Mouse (Mus musculus) 3T3-L1 (cell line): ENCODE data around the gene Mpc1.

Experiments used
- DNase-seq: peaks from one replicate; pipeline ENCODE4 v3.0.0-alpha.2; 2015; ENCODE audit warnings: low read depth, low spot score

Mpc1 gene

DNA sequence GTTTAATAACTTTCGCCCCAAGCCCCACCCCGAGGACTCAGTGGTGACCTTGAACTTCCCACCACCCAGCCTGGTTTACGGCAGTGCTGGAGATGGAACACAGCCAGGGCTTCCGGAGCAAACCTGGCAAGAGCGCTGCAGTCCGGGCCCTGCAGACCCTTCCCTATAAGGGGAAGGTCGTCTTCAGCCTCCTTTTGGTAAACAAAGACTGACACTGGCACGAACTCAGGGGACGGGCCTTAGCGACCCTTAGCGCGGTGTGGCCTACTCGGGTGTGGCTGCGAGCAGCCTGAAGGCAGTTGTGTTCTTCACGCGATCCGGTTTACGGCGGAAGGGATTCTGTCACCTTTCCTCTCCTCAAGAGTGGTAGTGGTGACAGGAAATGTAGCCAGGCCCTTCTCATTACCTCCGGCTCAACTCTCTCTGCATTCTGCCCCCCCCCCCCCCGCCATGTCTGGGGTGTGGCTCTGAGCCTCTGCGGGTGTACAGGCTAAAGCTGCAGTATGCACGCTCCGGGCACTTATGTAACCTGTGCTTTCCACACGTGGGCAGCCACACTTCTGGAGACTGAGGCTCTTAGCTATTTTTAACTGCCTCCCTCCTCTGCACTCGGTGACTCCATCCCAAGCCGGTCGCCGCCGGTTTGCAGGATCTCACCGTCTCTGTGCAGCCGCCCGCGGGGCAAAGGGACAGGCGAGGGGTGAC is at the start of gene Mpc1:
Gene Mpc1 (plus strand): TSS at position 84 of the 705 bp plus-strand sequence.
- DNase-seq = peak; percentile 76

DNA sequence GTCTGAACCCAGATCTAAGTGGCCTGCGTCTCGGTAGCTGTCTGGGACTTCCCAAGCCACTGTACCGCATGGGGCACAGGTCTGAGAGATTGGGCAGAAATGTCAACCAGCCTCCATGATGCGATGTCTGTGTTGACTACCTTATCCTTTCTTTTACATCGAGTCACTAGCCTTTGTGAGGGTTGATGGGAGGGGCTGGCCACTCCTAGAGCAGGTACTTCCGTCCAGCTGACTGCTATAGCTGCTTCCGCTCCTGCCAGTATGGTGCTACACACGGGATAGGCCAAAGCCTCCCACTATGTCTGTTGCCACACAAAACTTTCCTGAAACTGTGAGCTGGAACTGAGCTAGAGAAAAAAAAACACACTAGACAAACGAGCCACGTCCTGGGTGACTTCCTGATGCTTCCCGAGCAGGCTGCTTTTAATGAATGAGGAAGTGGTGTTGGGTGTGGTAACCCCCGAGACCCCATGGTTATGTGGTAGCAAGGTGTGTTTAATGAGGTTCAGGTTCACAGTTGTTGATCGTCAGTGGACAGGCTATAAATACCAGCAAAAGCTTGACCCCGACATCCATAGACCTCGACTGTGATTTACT is 49.0 kb upstream of the Mpc1 start:
- DNase-seq = no peak

DNA sequence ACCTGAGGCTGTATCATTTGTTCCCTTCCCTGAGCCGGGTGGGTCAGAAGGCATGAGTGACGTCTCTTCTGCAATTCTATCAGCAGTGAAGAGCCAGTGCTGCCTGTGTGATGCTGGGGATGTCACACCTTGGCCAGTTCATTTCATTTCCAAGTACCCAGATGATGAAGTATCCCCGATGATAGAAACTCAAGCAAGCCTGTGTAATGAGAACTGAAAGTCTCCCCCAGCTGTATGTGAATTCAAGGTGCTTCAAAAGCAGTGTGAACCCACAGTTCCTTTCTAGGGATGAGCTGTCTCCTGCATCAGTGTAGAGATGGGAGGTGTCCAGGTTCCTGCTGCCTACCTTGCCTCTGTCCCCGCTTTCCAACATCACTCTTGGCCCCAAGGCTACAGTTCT is 48.2 kb upstream of the Mpc1 start:
- no peak for DNase-seq

DNA sequence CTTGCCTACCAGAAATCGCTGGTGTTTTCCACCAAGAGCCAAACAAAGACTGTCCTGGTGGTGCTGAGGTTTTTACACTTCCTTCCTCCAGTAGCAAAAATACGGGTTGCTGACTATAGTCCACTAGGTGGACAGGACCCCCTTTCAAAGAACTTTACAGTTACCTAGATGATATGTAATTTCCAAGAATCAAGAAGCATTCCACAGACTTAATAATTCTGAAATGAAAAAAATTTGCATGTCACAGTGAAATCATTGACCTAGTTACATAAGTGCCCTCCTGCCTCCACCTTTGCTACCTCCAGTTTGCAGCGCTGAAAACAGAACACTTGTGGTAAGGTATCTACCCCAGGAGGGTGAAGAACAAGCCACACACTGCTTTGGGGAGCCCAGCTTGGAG is 47.0 kb upstream of the Mpc1 start, which contains the start of gene Ccr6:
Gene Ccr6 (plus strand): TSS at position 301 of the 400 bp plus-strand sequence.
- DNase-seq = no peak

DNA sequence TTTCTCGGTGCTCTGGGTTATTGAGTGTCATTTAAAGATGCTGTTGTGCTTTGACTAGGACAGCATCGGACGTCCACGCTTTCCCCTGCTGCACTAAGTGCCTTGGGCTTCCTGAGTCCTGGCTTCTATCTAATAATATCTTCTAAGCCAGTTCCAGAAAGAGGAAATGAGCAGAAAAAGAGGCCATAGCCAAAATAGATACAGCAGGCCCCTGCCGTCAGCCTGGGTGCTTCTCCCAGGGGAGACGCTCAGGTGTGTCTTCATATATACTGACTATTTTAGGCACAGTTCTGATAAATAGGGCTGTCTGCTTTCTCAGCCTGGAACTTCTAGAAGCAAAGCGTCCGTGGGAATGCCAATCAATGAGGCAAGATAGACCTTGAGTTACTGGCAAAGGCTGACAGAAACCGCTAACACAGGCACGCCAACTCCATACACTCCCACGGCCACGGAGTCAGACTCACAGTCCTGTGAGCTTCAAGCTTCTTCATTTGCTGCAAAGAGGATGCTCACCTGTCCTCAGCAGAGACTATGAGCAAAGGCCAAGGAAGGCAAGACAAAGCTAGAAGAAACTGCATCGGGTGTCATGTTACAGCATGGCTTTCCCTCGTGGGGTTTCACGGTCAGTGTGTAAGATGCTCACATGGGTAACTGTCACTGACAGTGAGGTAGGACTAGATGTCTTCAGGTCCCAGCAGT is 44.5 kb upstream of the Mpc1 start:
- DNase-seq = no peak

DNA sequence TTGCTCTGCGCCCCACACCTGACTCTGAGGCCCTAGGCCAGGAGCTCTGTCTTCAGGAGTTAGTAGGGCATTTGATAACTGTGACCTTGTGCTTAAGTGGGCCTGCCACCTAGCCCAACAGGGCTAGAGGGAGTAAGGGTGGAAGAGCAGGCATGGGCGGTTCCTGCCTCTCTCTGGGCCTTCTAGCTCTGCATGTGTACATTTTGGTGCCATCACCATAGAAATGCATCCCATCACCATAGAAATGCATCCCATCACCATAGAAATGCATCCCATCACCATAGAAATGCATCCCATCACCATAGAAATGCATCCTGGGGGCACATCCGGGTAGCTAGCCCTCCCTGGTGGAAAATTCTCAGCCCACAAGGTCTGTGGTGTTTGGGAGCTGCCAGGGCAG is 43.1 kb upstream of the Mpc1 start:
- no peak for DNase-seq

DNA sequence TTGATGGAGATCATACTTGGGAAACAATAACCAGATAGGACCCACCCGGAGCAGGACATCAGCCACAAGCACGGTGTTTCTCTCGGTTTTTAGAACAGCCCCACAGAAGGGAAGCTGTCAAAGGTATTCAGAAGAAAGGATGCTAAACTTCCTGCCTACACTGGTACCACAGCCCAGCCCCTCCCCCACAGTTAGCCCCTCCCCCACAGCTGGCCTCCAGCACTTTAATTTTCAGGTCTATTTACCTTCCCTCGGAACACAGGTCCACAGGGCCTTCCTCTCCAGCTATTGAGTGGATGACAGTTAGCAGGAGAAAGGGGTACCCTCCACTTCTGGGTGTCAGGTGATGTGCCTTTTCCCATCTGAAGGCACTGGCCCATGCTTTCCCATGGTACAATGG is 42.2 kb upstream of the Mpc1 start:
- no peak for DNase-seq

DNA sequence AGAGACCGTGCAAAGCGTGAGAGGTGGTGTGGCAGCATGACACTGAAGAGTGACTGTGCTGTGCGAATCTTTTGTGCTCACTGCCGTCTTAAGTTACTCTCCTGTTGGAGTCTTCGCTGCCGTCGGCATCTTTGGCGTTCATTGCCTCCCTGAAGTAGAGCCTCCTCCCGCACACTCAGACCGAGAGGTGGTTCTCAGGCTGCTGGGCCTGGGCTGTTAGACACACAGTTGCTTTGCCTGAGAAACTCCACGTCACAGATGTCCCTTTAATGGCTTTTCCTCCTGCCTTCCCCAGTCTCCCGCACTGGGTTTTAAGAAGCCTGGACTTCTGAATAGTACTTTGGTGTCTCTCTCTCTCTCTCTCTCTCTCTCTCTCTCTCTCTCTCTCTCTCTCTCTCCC is 41.1 kb upstream of the Mpc1 start:
- no peak for DNase-seq

DNA sequence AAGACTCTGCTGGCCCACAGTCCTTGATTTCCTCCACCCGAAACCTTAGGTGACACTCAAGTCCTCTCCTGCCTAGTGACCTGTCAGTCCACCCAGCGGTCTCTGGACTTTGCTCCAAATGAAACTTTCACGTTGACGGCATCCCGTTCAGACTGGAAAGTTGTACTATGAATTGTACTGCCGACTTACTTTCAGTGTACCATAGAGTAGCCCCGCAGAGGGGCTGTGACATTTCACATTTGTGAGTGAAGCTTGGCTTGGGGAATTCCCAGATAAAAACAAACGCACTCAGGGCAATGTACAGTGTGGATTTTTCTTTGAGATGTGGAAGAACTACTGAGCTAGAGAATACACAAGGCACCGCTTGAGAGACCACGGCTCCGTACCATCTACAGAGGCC is 40.5 kb upstream of the Mpc1 start:
- DNase-seq = no peak

DNA sequence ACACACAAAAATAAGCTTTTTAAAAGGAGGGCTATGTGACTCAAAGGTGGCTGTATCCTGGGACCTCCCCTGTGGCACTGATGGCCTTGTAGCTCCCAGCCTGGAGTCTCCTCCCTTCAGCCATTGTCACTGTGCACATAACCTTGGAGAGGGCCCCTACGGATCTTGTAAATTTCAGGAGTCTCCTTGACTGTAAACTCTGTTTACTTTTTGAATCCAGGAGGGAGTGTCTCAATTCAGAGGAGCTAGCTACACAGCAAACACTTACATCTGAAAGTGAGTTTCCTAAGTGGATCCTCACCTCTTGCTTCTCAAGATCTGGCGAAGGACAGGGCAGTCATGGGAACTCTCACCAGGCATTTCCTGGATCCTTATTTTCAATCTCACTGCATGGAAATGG is 38.6 kb upstream of the Mpc1 start:
- DNase-seq = no peak

DNA sequence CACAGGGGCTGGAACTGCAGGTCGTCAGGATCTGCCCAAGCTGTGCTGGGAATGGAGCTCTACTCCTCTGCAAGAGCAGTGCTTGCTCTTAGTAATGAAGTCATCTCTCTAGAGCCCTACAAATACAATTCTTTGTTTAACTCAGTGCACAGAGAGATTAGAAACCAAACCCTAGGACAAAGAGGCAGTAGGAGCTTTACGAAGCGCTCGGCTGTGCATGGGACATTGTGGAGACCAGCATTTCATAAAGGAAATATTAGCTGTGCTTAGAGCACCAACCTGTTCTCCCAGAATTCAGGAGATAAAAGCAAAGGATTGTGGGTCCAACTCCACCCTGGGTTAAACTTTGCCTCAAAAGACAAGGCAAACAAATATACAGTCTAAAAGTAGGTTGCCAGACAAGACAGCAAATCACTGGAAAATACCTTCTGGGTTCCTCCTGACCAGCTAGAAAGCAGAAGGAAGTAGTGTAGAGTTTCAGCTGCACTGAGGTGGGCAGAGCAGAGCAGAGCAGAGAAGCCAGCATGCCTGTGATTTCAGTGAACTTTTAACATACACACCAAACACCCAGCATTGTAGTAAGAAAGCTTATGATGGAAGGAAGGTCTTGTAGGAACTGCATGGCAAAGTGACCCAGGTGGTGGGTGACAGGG is 36.5 kb upstream of the Mpc1 start:
- no peak for DNase-seq

DNA sequence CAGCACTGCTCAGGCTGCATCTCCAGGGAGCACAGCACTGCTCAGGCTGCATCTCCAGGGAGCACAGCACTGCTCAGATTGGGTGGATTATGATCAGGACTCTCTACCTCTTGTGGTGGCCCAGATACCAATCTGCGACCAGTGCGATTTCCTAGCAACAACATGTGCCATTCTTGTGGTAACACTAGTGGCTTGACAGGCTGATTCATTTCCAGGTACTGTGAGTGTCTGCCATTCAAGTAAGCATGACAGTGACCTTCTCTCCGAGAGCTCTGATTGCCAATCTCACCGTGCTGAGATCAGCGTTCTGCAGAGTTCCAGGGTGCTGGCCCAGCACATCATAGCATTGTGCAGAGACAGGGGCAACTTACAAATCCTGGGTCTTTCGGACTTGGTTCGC is 31.0 kb upstream of the Mpc1 start:
- DNase-seq = no peak

DNA sequence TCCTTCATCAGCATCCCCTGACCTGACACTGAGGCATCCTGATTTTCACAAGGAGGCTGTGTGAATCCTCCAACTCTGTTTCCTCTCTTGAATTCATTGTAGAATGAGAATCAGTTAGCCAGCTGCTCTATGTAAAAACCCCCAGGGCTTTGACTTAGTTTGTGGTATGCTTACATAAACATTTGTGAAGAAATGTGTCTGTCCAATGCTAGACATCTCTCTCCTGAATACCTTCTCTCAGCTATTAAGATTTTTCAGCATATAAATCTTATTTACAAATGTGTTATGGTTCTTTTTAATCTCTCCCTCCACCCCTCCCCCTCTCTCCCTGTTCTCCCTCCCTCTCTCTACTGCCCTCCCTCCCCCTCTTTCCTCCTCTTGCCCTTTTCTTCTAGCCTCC is 28.4 kb upstream of the Mpc1 start:
- peak; percentile 41 for DNase-seq

DNA sequence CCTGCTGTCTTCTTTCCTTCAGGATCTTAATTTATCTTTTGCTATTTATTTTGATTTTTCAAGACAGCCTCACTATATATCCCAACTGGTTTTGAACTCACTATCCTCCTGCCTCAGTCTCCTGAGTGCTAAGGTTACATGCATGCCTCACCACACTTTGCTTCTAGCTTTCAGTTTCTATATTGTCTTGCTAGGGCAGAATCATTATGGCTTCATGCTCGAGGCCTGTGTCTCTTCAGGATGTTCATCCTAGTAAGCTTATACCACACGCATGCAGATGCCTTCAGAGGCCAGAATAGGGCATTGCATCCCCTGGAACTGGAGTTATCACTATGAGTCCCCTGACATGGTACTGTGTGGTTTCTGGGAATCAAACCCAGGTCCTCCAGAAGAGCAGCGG is 27.8 kb upstream of the Mpc1 start:
- DNase-seq = no peak

DNA sequence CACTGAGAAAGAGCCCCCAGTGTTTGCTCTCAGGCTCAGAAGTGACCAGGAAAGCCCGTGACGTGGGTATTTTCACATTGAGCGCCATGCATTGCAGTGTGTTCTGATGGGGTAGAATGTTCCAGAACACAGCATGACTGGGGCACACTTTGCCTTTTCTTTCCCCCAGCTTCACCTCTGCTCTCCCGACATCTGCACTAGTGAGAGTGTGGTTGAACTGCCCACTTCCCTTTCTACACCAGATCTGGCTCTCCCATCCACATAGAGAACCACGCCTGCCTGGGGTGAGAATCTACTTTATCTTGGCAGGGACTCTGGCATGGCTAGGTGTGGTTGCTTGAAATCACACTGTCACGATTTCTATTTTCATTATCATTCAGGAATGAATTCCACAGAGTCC is 27.1 kb upstream of the Mpc1 start:
- no peak for DNase-seq

DNA sequence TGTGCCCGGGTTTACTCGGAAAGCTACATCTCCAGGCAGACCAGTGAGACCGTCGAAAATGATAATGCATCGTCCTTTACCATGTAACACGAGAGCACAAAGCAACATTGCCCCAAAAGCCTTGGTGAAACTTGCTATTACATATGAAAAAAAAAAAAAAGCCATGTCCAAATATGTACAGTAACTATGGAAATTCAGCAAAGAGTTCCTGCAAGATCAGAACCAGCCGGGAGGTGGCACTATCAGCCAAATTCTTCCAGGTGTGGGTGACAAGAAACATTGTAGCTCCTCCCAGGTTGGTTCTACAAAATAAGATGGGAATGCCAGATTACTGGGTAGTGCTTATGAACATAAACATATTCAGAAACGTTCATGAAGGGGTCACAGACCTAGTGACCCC is 25.7 kb upstream of the Mpc1 start:
- peak; percentile 59 for DNase-seq

DNA sequence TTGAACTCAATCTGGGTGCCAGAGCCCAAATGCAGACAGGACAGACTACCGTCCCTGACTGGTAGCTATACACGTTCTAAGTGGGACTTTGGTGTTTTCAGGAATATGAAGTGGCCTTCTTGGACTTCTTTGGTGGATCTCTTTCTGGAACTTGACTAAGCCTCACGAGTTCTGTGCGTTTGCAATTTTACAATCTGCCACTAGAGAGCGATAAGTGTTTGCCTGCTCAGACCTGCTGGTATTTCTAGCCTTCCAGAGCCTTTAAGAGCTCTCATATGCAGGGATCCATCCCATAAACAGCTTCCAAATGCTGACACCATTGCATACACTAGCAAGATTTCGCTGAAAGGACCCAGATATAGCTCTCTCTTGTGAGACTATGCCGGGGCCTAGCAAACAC is 18.1 kb upstream of the Mpc1 start:
- DNase-seq = peak; percentile 86

DNA sequence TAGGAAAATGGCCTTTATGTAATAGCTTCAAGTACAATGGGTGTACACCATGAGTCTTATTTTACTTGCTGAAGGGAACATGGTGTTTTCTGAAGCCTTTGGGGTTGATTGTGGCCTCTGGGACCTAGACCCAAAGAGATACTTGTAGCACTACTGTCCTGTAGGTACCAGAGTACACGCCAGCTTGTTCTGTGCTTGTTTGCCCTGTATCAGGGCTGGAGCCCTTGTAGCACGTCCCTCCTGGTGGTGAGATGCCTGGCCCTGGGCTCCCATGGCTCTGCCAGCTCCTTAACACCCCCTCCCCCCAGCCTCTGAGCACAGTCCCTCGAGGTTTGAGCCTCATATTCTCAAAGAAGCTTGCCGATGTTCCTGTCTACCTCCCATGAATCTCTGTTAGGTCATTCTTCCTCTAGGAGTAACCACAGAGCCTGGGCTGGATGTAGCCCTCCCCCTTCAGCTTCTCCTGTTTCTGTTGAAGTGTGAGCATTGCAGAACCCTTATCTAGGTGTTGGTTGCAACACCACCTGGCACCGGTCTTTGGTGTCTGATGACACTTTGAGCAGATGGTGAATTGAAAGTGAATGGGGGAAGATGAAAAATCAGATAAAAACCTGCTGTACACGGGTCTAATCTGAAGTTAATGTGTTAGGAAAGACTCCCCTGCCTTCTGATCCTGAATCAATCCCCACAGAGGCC is 10.5 kb upstream of the Mpc1 start:
- peak; percentile 29 for DNase-seq

DNA sequence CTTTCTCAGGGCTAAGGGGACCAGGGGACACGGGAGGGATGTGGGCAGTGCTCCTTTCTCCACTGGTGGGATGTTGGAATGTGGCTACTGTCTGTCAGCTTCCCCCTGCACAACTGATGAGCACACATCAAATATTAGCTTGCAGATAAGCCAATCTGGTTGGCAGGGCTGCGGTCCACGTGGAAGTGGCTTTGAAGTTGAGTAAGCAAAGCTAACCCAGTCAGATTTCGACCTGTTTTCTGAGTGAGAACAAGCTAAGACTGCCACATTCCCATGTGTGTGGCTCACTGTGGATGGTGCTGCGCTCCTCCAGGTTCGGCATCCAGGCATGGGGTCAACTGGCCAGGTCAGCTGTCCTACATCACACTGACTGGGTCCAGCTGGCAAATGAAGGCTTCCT is 9.8 kb upstream of the Mpc1 start:
- no peak for DNase-seq

DNA sequence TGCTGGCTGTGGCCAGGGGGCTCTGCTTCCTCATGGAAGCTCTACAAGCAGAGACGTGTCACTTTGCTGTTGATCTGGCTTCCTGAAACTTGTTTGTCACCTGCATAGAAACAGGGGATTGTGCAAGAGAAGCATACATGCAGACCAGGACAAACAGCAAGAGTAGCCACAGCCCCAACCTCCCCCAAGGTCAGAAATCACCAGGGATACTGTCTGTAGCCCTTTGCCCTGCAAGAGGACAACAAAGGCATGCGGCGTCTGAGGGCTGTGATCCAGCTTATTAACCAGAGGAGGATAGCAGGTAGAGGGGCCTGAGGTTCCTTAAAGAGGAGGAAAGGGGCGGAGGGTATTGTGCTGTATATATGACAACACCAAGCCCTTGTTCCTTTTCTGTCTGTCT is 6.6 kb upstream of the Mpc1 start:
- DNase-seq = no peak

DNA sequence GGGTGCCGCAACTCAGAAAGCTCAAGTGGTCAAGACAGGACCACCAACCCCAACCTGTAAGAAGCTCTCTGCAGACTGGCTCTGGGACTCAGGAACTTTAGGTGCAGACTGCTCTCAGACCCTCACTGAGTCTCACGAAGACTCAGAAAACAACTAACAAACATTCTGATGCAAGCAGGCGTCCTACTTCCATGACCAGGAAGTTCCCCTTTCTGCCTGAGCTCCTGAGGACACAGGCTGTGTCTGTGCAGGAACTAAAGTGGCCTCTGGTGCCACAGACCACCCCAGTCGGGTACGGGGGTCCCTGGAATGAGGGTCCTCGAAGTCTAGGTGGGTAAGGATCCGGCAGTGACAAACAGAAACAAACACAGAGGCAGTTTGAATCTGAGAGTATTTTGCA is 6.0 kb upstream of the Mpc1 start:
- no peak for DNase-seq

DNA sequence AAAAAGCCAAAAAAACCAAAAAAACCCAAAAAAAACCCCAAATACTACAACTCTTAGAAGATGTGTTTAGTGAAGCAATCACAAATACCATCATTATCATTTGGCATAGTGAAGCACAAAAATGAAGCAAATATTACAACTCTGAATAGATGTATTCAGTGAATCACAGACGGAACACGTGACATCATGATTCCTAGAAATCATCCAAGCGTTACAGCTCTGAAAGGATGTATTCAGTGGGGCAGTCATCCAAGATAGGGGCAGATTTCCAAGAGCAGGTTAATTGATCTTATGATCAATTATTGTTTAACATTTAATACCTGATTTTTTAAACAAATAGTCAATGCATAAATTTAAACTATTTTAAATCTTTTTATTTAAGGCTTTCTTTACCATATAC is 5.4 kb upstream of the Mpc1 start:
- DNase-seq = no peak
